Mouse (Mus musculus) cerebellum, adult 2 months (tissue): ENCODE data around the gene Ank2. TPM values are rescaled to one million over a fixed set of nuclear protein-coding genes. Genes with fewer than 3 reads are reported as not detected.
A peak's percentile ranks its signal among the peaks of the same experiment; 100 is the strongest.

Experiments
- DNase-seq, 2 experiments: peaks; one replicate each; pipeline ENCODE4 v3.0.0; 2021
- H3K27ac ChIP-seq: fragments of 200-500 bp; 2 replicates; pipeline ENCODE4 v1.5.1; 2012; ENCODE audit warnings: low read length, control low read depth, inconsistent platforms; ENCODE audit not compliant: insufficient read depth
- H3K27me3 ChIP-seq: fragments of 200-500 bp; 2 replicates; pipeline ENCODE4 v1.6.1; 2012; ENCODE audit warnings: inconsistent platforms, mild to moderate bottlenecking, low read length, moderate library complexity; ENCODE audit not compliant: control insufficient read depth, insufficient read depth
- H3K4me1 ChIP-seq: fragments of 200-500 bp; 2 replicates; pipeline ENCODE4 v1.6.1; 2011; ENCODE audit warnings: low read length; ENCODE audit not compliant: control insufficient read depth, insufficient read depth
- H3K4me3 ChIP-seq: fragments of 200-500 bp; replicated peaks from 2 replicates; pipeline ENCODE3; 2011; ENCODE audit warnings: mild to moderate bottlenecking, low read depth, low read length, control low read depth; ENCODE audit not compliant: insufficient read depth
- CTCF ChIP-seq: fragments of 200-500 bp; IDR thresholded peaks from 2 replicates; pipeline ENCODE4 v1.5.1; 2011; ENCODE audit warnings: low read depth, mild to moderate bottlenecking, control low read depth, low read length, moderate library complexity, borderline replicate concordance; ENCODE audit not compliant: insufficient read depth
- POLR2A ChIP-seq: fragments of 200-500 bp; IDR thresholded peaks from 2 replicates; pipeline ENCODE4 v1.6.1; 2011; ENCODE audit warnings: low read length, control low read depth, borderline replicate concordance; ENCODE audit not compliant: insufficient read depth
- WGBS: fragments of 180-500 bp; shearing (Covaris S2); methylation state at CpG from one replicate; pipeline ENCODE4 v1.1.7; 2018; 5-methylcytosine and 5-hydroxymethylcytosine counted together
- polyA plus RNA-seq: library from polyadenylated mRNA; depleted of rRNA; stranded (reverse); fragments of >200 nt; gene quantifications from 2 replicates; pipeline ENCODE4 v1.2.3, GENCODE M21; 2012

Gene Ank2
- polyA plus RNA-seq, 1 experiment = 457 TPM

GRCm38 (mm10) chr3:127272801-127273200 lies 226.3 kb downstream of the Ank2 start:
- no peak for DNase-seq
- no peak overlapping the region for H3K27ac ChIP-seq
- no peak for TF ChIP-seq POLR2A
- no peak for TF ChIP-seq CTCF
- no peaks in the 10 kb centered on the region for H3K27me3 ChIP-seq
- no peaks in the 10 kb centered on the region for H3K4me1 ChIP-seq
- H3K4me3 ChIP-seq = no peak overlapping the region
- WGBS = 83% methylated on average over 12 of the region's 12 CpGs

GRCm38 (mm10) chr3:127269616-127270015 lies 229.5 kb downstream of the Ank2 start:
- H3K4me3 ChIP-seq = no peak overlapping the region
- TF ChIP-seq CTCF = no peak
- 0 out of 2 replicates have a peak, but pooled peaks cover 3% of the 10 kb centered on the region for H3K4me1 ChIP-seq
- H3K27me3 ChIP-seq = no peaks in the 10 kb centered on the region
- H3K27ac ChIP-seq = no peak overlapping the region
- 85% methylated on average over 14 of the region's 14 CpGs for WGBS
- no peak for DNase-seq

GRCm38 (mm10) chr3:127267846-127268245 lies 231.3 kb downstream of the Ank2 start:
- H3K4me1 ChIP-seq = 0 out of 2 replicates have a peak, but pooled peaks cover 3% of the 10 kb centered on the region
- TF ChIP-seq POLR2A = no peak
- no peak for TF ChIP-seq CTCF
- H3K4me3 ChIP-seq = no peak overlapping the region
- WGBS = 72% methylated on average over 6 of the region's 6 CpGs
- H3K27ac ChIP-seq = no peak overlapping the region
- no peak for DNase-seq
- H3K27me3 ChIP-seq = no peaks in the 10 kb centered on the region

GRCm38 (mm10) chr3:127265732-127266131 lies 233.4 kb downstream of the Ank2 start:
- no peak for DNase-seq
- Histone ChIP-seq H3K4me1 (0 out of 2 replicates have a peak, but pooled peaks cover 3% of the 10 kb centered on the region), H3K27me3 (no peaks in the 10 kb centered on the region), H3K4me3 (no peak overlapping the region), H3K27ac (no peak overlapping the region)
- 89% methylated on average over 5 of the region's 5 CpGs for WGBS
- no peak for TF ChIP-seq CTCF
- TF ChIP-seq POLR2A = no peak

- Histone ChIP-seq H3K4me3 (no peak overlapping the region), H3K4me1 (0 out of 2 replicates have a peak, but pooled peaks cover 3% of the 10 kb centered on the region), H3K27me3 (no peaks in the 10 kb centered on the region), H3K27ac (no peak overlapping the region)
- no peak for DNase-seq
- WGBS = 42% methylated on average over 3 of the region's 3 CpGs
- TF ChIP-seq POLR2A = no peak
- TF ChIP-seq CTCF = no peak
These were observed 234.0 kb downstream of the Ank2 start for GRCm38 (mm10) chr3:127265182-127265581.

- Histone ChIP-seq H3K27me3 (no peaks in the 10 kb centered on the region), H3K27ac (no peak overlapping the region), H3K4me3 (no peak overlapping the region), H3K4me1 (no peaks in the 10 kb centered on the region)
- TF ChIP-seq POLR2A (no peak), CTCF (no peak)
- DNase-seq = no peak
- 70% methylated on average over 7 of the region's 7 CpGs for WGBS
These were observed 238.4 kb downstream of the Ank2 start for GRCm38 (mm10) chr3:127260786-127261166.

- Histone ChIP-seq H3K27me3 (no peaks in the 10 kb centered on the region), H3K27ac (no peak overlapping the region), H3K4me1 (no peaks in the 10 kb centered on the region), H3K4me3 (no peak overlapping the region)
- TF ChIP-seq POLR2A (no peak), CTCF (no peak)
- WGBS = 79% methylated on average over 15 of the region's 15 CpGs
- no peak for DNase-seq
These were observed 239.0 kb downstream of the Ank2 start for GRCm38 (mm10) chr3:127260007-127260785.

- DNase-seq = peak; percentile 17 to 30
- WGBS = 36% methylated on average over 15 of the region's 15 CpGs
- Histone ChIP-seq H3K27ac (no peak overlapping the region), H3K4me1 (no peaks in the 10 kb centered on the region), H3K4me3 (peak overlapping the region; percentile 95), H3K27me3 (no peaks in the 10 kb centered on the region)
- no peak for TF ChIP-seq CTCF
- TF ChIP-seq POLR2A = no peak
These were observed 240.6 kb downstream of the Ank2 start for GRCm38 (mm10) chr3:127258466-127259075.
